Mouse (Mus musculus) limb, embryonic 14.5 days (tissue): Measurements from ENCODE around the gene Ksr2. TPM values are rescaled to one million over a fixed set of nuclear protein-coding genes. Genes with fewer than 3 reads are reported as not detected.

Experiments
- ATAC-seq: fragments of 200-750 bp; cut with Nextera tagmentation; 2 replicates; pipeline ENCODE4 v1.8.0; 2017; ENCODE audit warnings: low read depth, moderate number of reproducible peaks, moderate TSS enrichment; ENCODE audit not compliant: low FRiP score
- DNase-seq: peaks from one replicate; pipeline ENCODE4 v3.0.0-alpha.2; 2015; ENCODE audit warnings: low spot score
- H3K27ac ChIP-seq: fragments of 300-500 bp; sonication (generic); replicated peaks from 2 replicates; pipeline ENCODE4 v1.5.1; 2014; ENCODE audit warnings: low read depth, mild to moderate bottlenecking, low read length, moderate library complexity, mixed read lengths
- H3K27me3 ChIP-seq: fragments of 300-500 bp; sonication (generic); 2 replicates; pipeline ENCODE4 v1.6.1; 2014; ENCODE audit warnings: low read length, mixed read lengths; ENCODE audit not compliant: control insufficient read depth, insufficient read depth
- H3K36me3 ChIP-seq: fragments of 300-500 bp; sonication (generic); 2 replicates; pipeline ENCODE4 v1.6.1; 2014; ENCODE audit warnings: mild to moderate bottlenecking, low read length, moderate library complexity, mixed read lengths; ENCODE audit not compliant: control insufficient read depth, insufficient read depth
- H3K4me1 ChIP-seq: fragments of 300-500 bp; sonication (generic); 2 replicates; pipeline ENCODE4 v1.6.1; 2014; ENCODE audit warnings: antibody characterized with exemption, low read length, mixed read lengths; ENCODE audit not compliant: control insufficient read depth, insufficient read depth
- H3K4me2 ChIP-seq: fragments of 300-500 bp; sonication (generic); replicated peaks from 2 replicates; pipeline ENCODE4 v1.6.1; 2014; ENCODE audit warnings: low read depth, mild to moderate bottlenecking, low read length, moderate library complexity; ENCODE audit not compliant: severe bottlenecking
- H3K4me3 ChIP-seq: fragments of 300-500 bp; sonication (generic); replicated peaks from 2 replicates; pipeline ENCODE4 v1.5.1; 2014; ENCODE audit warnings: low read length
- H3K9ac ChIP-seq: fragments of 300-500 bp; sonication (generic); 2 replicates; pipeline ENCODE4 v1.6.1; 2014; ENCODE audit warnings: mild to moderate bottlenecking, low read depth, low read length, moderate library complexity; ENCODE audit not compliant: severe bottlenecking
- H3K9me3 ChIP-seq: fragments of 300-500 bp; sonication (generic); 2 replicates; pipeline ENCODE4 v1.6.1; 2016; ENCODE audit warnings: low read length; ENCODE audit not compliant: control insufficient read depth
- POLR2A ChIP-seq: fragments of 200-500 bp; IDR thresholded peaks from 2 replicates; pipeline ENCODE4 v1.8.0; 2012; ENCODE audit warnings: inconsistent platforms, mild to moderate bottlenecking, moderate library complexity, borderline replicate concordance; ENCODE audit not compliant: insufficient read depth, insufficient read length; ENCODE audit errors: extremely low read depth
- WGBS: fragments of 180-500 bp; shearing (Covaris S2); extraction: QIAGEN DNeasy Blood & Tissue Kit; methylation state at CpG from one replicate; pipeline ENCODE4 v1.1.7; 2014; 5-methylcytosine and 5-hydroxymethylcytosine counted together
- polyA plus RNA-seq, 2 experiments: library from polyadenylated mRNA; depleted of rRNA in 1 of 2; stranded (reverse) in 1 of 2; unstranded in 1 of 2; fragments of >200 nt; fragmentation: Nextera tagmentation in 1 of 2; extraction: Ambion mirVana in 1 of 2; gene quantifications; 2 replicates each; pipeline versions ENCODE4 v1.2.1 to v1.2.3; 2012 to 2014

The Ksr2 gene
- polyA plus RNA-seq, 2 experiments = 0.08 to 0.13 TPM

- Histone ChIP-seq H3K27ac (no peak overlapping the region), H3K9ac (no peak overlapping the region), H3K36me3 (no peaks in the 10 kb centered on the region), H3K9me3 (no peaks in the 10 kb centered on the region), H3K4me2 (no peak overlapping the region), H3K4me1 (no peaks in the 10 kb centered on the region), H3K4me3 (no peak overlapping the region), H3K27me3 (no peaks in the 10 kb centered on the region)
- no peak for TF ChIP-seq POLR2A
- ATAC-seq = no peak
- no peak for DNase-seq
- WGBS = 42% methylated on average over 3 of the region's 3 CpGs
Observed at GRCm38 (mm10) chr5:117688738-117689137, 274.9 kb downstream of the Ksr2 start.

GRCm38 (mm10) chr5:117689840-117690239, 276.0 kb downstream of the Ksr2 start:
- Histone ChIP-seq H3K4me3 (no peak overlapping the region), H3K4me1 (no peaks in the 10 kb centered on the region), H3K36me3 (no peaks in the 10 kb centered on the region), H3K27ac (no peak overlapping the region), H3K4me2 (no peak overlapping the region), H3K27me3 (no peaks in the 10 kb centered on the region), H3K9ac (no peak overlapping the region), H3K9me3 (no peaks in the 10 kb centered on the region)
- ATAC-seq (no peak), DNase-seq (no peak)
- whole genome bisulfite sequencing = 58% methylated on average over 8 of the region's 8 CpGs
- no peak for TF ChIP-seq POLR2A

- no peaks in the 10 kb centered on the region for H3K9me3 ChIP-seq
- no peaks in the 10 kb centered on the region for H3K27me3 ChIP-seq
- no peaks in the 10 kb centered on the region for H3K4me1 ChIP-seq
- no peak for TF ChIP-seq POLR2A
- H3K4me2 ChIP-seq = no peak overlapping the region
- no peak overlapping the region for H3K9ac ChIP-seq
- no peak overlapping the region for H3K4me3 ChIP-seq
- 58% methylated on average over 7 of the region's 7 CpGs for WGBS
- no peak for ATAC-seq
- no peaks in the 10 kb centered on the region for H3K36me3 ChIP-seq
- no peak for DNase-seq
- H3K27ac ChIP-seq = no peak overlapping the region
Observed at GRCm38 (mm10) chr5:117691271-117691670, 277.5 kb downstream of the Ksr2 start.

- Histone ChIP-seq H3K4me3 (no peak overlapping the region), H3K9me3 (no peaks in the 10 kb centered on the region), H3K27ac (no peak overlapping the region), H3K9ac (no peak overlapping the region), H3K4me2 (no peak overlapping the region), H3K27me3 (no peaks in the 10 kb centered on the region), H3K36me3 (no peaks in the 10 kb centered on the region), H3K4me1 (no peaks in the 10 kb centered on the region)
- 79% methylated on average over 3 of the region's 3 CpGs for WGBS
- DNase-seq (no peak), ATAC-seq (no peak)
- no peak for TF ChIP-seq POLR2A
Observed at GRCm38 (mm10) chr5:117693557-117693956, 279.8 kb downstream of the Ksr2 start.

GRCm38 (mm10) chr5:117694632-117695031, 280.8 kb downstream of the Ksr2 start:
- Histone ChIP-seq H3K27ac (no peak overlapping the region), H3K4me1 (no peaks in the 10 kb centered on the region), H3K36me3 (no peaks in the 10 kb centered on the region), H3K9me3 (no peaks in the 10 kb centered on the region), H3K4me2 (no peak overlapping the region), H3K9ac (no peak overlapping the region), H3K27me3 (no peaks in the 10 kb centered on the region), H3K4me3 (no peak overlapping the region)
- 31% methylated on average over 11 of the region's 11 CpGs for WGBS
- no peak for ATAC-seq
- no peak for TF ChIP-seq POLR2A
- DNase-seq = no peak

GRCm38 (mm10) chr5:117696366-117696765, 282.6 kb downstream of the Ksr2 start:
- Histone ChIP-seq H3K27ac (no peak overlapping the region), H3K9ac (no peak overlapping the region), H3K4me3 (no peak overlapping the region), H3K27me3 (no peaks in the 10 kb centered on the region), H3K4me2 (no peak overlapping the region), H3K36me3 (no peaks in the 10 kb centered on the region), H3K4me1 (no peaks in the 10 kb centered on the region), H3K9me3 (no peaks in the 10 kb centered on the region)
- 91% methylated on average over 8 of the region's 8 CpGs for WGBS
- DNase-seq (no peak), ATAC-seq (no peak)
- no peak for TF ChIP-seq POLR2A
